Mouse (Mus musculus) cerebellum, postnatal 25 days (tissue): ENCODE data around the gene Olfr774.
"Not testable (repeated sequence)": the region's sequence is repeated elsewhere in the genome, so short reads cannot be mapped to it uniquely, and the experiment has no call there.

Experiments used
- DNase-seq, 2 experiments: peaks; one replicate each; pipeline ENCODE4 v3.0.0; 2021; ENCODE audit warnings: mixed read lengths in 2 of 2

Gene Olfr774

DNA sequence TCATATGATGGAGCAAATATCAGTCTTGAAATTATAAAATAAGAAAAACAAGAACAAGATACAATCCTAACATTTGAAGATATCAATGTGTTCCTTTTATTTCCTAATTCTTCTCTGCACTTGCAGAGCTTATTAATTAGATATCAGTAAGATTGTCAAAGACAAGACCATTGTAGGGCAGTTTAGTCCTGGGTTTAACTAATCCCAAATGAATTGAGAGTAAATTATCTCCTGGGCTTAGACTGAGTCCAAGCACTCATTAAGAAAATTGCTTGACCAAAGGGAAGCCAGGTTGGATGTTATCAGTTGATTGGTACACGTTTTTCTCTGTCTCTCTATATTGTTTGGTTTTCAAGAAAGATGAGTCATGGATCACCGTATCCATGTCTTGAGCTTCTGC is at the start of gene Olfr774:
Olfr774 (plus strand) TSS at position 301 of the 400 bp plus-strand sequence.
- DNase-seq, result no peak

DNA sequence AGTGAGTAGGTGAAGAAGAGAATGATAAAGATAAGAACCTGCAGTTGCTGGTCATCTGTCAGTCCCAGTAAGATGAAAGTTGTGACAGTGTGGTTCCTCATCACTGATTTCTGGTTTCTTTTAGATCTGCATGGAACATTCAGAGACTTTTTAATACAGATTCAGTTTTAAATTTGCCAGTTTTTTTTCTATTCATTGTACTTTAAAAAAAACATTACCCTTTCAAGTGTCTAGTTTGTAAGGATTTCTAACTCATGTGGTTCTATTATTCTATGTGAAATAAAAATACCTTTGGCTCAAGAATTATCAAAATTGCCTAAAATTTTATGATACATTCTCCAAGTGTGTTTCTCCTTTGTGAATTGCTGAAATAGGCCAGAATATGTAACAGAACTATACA is 48.7 kb upstream of the Olfr774 start, which contains the start of gene Olfr773:
Olfr773 (minus strand) TSS at position 101 of the 400 bp plus-strand sequence.
- not testable (repeated sequence) for DNase-seq

DNA sequence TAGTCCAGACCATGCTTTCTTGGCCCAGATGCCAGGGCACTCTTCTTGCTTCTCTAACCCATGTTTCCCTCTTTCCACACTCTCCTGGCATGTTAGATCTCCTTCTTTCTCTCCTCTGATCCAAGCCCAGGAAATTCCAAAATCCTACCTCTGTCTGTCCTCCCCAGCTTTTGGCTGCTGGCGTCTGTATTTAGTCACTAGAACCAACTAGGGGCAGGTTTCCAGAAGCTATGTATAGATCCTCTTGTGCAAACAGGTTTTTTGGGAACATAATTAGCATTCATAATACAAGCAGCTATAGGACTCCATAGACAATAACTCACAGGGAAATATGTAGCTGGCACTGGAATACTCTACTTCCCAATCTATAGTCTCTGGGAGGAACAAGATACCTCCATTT is 5.3 kb upstream of the Olfr774 start:
- DNase-seq, result no peak

DNA sequence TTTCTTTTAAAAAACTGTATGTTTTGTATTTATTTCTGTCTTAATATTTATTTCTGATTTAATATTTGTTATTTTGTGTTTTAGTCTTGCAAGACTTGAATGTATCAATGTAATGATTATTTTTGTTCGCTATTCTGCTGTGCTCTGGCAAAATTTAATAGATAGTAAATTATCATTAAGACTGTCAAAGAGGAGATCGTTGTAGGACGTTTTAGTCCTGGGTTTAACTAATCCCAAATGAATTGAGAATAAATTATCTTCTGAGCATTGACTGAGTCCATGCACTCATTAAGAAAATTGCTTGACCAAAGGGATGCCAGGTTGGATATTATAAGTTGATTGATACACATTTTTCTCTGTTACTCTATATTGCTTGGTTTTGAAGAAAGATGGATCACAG is 12.1 kb downstream of the Olfr774 start, which contains the start of gene Olfr775:
Olfr775 (plus strand) TSS at position 301 of the 400 bp plus-strand sequence.
- no peak for DNase-seq

DNA sequence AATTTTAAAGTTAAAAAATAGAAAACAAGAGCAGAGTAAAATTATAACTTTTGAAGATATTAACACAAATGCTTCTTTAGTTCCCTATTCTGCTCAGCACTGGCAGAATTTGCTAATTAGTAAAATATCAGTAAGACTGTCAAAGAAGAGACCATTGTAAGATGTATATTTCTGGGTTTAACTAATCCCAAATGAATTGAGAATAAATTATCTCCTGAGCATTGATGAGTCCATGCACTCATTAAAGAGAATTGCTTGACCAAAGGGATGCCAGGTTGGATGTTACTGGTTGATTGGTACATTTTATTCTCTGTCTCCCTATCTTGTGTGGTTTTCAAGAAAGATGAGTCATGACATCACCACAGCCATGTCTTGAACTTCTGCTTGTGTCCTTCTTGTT is 22.8 kb downstream of the Olfr774 start, which contains the start of gene Olfr776:
Olfr776 (plus strand) TSS at position 301 of the 400 bp plus-strand sequence.
- DNase-seq, result no peak

DNA sequence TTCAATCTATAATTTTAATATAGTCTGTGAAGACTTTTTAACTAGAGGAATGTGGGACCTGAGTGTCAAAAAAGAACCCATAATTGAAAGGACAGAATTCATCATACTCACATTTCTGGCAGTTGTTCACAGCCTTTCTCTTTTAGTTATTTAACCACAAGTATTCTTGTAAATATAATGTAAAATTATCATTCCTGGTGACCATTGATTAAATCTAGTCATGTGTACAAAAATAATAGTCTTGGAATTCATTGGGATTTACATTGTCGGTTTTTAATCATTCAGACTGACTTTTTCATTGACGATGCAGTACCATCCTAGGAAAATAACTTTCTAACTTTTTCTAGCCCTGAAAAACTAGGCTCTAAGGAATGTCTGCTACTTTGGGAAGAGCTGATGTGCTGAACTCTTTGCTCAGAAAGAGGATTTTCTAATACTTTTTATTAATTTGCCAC is 35.1 kb downstream of the Olfr774 start, which contains the start of gene Olfr777:
Olfr777 (minus strand) TSS at position 405 of the 455 bp plus-strand sequence.
- no peak for DNase-seq
